Mouse (Mus musculus) neural tube, embryonic 14.5 days (tissue): Measurements from ENCODE around the gene Bcan. TPM values are rescaled to one million over a fixed set of nuclear protein-coding genes. Genes with fewer than 3 reads are reported as not detected.

Experiments used
- ATAC-seq: fragments of 200-750 bp; cut with Nextera tagmentation; 2 replicates; pipeline ENCODE4 v1.8.0; 2017; ENCODE audit warnings: low read depth, mild to moderate bottlenecking, moderate TSS enrichment, moderate library complexity
- H3K27ac ChIP-seq: fragments of 300-500 bp; sonication (generic); 2 replicates; pipeline ENCODE4 v1.5.1; 2014; ENCODE audit warnings: low read depth, mild to moderate bottlenecking, control low read depth, low read length, moderate library complexity, mixed read lengths
- H3K27me3 ChIP-seq: fragments of 300-500 bp; sonication (generic); 2 replicates; pipeline ENCODE4 v1.6.1; 2014; ENCODE audit warnings: low read length; ENCODE audit not compliant: control insufficient read depth, insufficient read depth
- H3K36me3 ChIP-seq: fragments of 300-500 bp; sonication (generic); 2 replicates; pipeline ENCODE4 v1.6.1; 2014; ENCODE audit warnings: low read length, mixed read lengths; ENCODE audit not compliant: control insufficient read depth, insufficient read depth
- H3K4me1 ChIP-seq: fragments of 300-500 bp; sonication (generic); 2 replicates; pipeline ENCODE4 v1.6.1; 2014; ENCODE audit warnings: low read length; ENCODE audit not compliant: control insufficient read depth, insufficient read depth
- H3K4me2 ChIP-seq: fragments of 300-500 bp; sonication (generic); 2 replicates; pipeline ENCODE4 v1.6.1; 2014; ENCODE audit warnings: mild to moderate bottlenecking, low read depth, low read length, control low read depth
- H3K4me3 ChIP-seq: fragments of 300-500 bp; sonication (generic); 2 replicates; pipeline ENCODE4 v1.5.1; 2014; ENCODE audit warnings: low read depth, low read length, control low read depth, mixed read lengths
- H3K9ac ChIP-seq: fragments of 300-500 bp; sonication (generic); replicated peaks from 2 replicates; pipeline ENCODE4 v1.6.1; 2014; ENCODE audit warnings: low read depth, mild to moderate bottlenecking, control low read depth, low read length, mixed read lengths
- H3K9me3 ChIP-seq: fragments of 300-500 bp; sonication (generic); 2 replicates; pipeline ENCODE4 v1.6.1; 2016; ENCODE audit warnings: low read length; ENCODE audit not compliant: control insufficient read depth
- WGBS: fragments of 180-500 bp; shearing (Covaris S2); extraction: QIAGEN DNeasy Blood & Tissue Kit; methylation state at CpG from one replicate; pipeline ENCODE4 v1.1.7; 2014; 5-methylcytosine and 5-hydroxymethylcytosine counted together
- polyA plus RNA-seq: library from polyadenylated mRNA; unstranded; fragments of >200 nt; fragmentation: Nextera tagmentation; extraction: Ambion mirVana; gene quantifications from 2 replicates; pipeline ENCODE4 v1.2.1, GENCODE M21; 2014

Bcan gene
- polyA plus RNA-seq, 1 experiment from 2014 or later: 107 TPM

GRCm38 (mm10) chr3:87979493-87979892, 20.5 kb downstream of the Bcan start:
- Histone ChIP-seq H3K36me3 (no peaks in the 10 kb centered on the region), H3K4me1 (peaks cover 28% of the 10 kb centered on the region), H3K9ac (no peak overlapping the region), H3K27ac (no peak overlapping the region), H3K4me2 (no peak overlapping the region), H3K4me3 (no peak overlapping the region), H3K27me3 (no peaks in the 10 kb centered on the region), H3K9me3 (no peaks in the 10 kb centered on the region)
- WGBS: 87% methylated on average over 5 of the region's 5 CpGs
- no peak for ATAC-seq

- no peaks in the 10 kb centered on the region for H3K27me3 ChIP-seq
- peak overlapping the region; percentile 56; the same call in 1 of the 2 replicates for H3K4me3 ChIP-seq
- ATAC-seq: peak; percentile 25
- H3K36me3 ChIP-seq: no peaks in the 10 kb centered on the region
- H3K4me2 ChIP-seq: peak overlapping the region; percentile 94
- peak overlapping the region; percentile 78 for H3K27ac ChIP-seq
- 12% methylated on average over 12 of the region's 12 CpGs for WGBS
- peaks cover 29% of the 10 kb centered on the region for H3K4me1 ChIP-seq
- 0 out of 2 replicates have a peak overlapping the region, but pooled peaks have one; percentile 34 for H3K9ac ChIP-seq
- no peaks in the 10 kb centered on the region for H3K9me3 ChIP-seq
Measured at GRCm38 (mm10) chr3:87974381-87974987, 25.5 kb downstream of the Bcan start.

- ATAC-seq: no peak
- Histone ChIP-seq H3K4me2 (peak overlapping the region; percentile 94), H3K9me3 (no peaks in the 10 kb centered on the region), H3K36me3 (no peaks in the 10 kb centered on the region), H3K27ac (peak overlapping the region; percentile 78), H3K9ac (peak overlapping the region; percentile 34; the same call in 1 of the 2 replicates), H3K4me3 (peak overlapping the region; percentile 56), H3K27me3 (no peaks in the 10 kb centered on the region), H3K4me1 (peaks cover 29% of the 10 kb centered on the region)
- 11% methylated on average over 14 of the region's 14 CpGs for WGBS
Measured at GRCm38 (mm10) chr3:87973593-87974380, 26.2 kb downstream of the Bcan start.

- peaks cover 29% of the 10 kb centered on the region for H3K4me1 ChIP-seq
- 19% methylated on average over 5 of the region's 5 CpGs for WGBS
Measured at GRCm38 (mm10) chr3:87972776-87973175, 27.3 kb downstream of the Bcan start.

GRCm38 (mm10) chr3:87972203-87972664, 27.8 kb downstream of the Bcan start:
- peak overlapping the region; percentile 94 for H3K4me2 ChIP-seq
- peak; percentile 58; the same call in 1 of the 2 replicates for ATAC-seq
- peaks cover 29% of the 10 kb centered on the region for H3K4me1 ChIP-seq
- H3K27me3 ChIP-seq: no peaks in the 10 kb centered on the region
- H3K27ac ChIP-seq: peak overlapping the region; percentile 45; the same call in 1 of the 2 replicates
- no peaks in the 10 kb centered on the region for H3K36me3 ChIP-seq
- H3K9me3 ChIP-seq: no peaks in the 10 kb centered on the region
- whole genome bisulfite sequencing: 3% methylated on average over 8 of the region's 8 CpGs
- H3K4me3 ChIP-seq: peak overlapping the region; percentile 56
- peak overlapping the region; percentile 70 for H3K9ac ChIP-seq

More at GRCm38 (mm10) chr3:87972776-87973175, 27.3 kb downstream of the Bcan start:
- Histone ChIP-seq H3K9ac (peak overlapping the region; percentile 70), H3K4me3 (peak overlapping the region; percentile 56), H3K36me3 (no peaks in the 10 kb centered on the region), H3K27me3 (no peaks in the 10 kb centered on the region), H3K9me3 (no peaks in the 10 kb centered on the region), H3K27ac (peak overlapping the region; percentile 45; the same call in 1 of the 2 replicates), H3K4me2 (peak overlapping the region; percentile 94)
- no peak for ATAC-seq

GRCm38 (mm10) chr3:87971489-87972202, 28.4 kb downstream of the Bcan start:
- Histone ChIP-seq H3K36me3 (no peaks in the 10 kb centered on the region), H3K27ac (peak overlapping the region; percentile 39; the same call in 1 of the 2 replicates), H3K27me3 (no peaks in the 10 kb centered on the region), H3K9me3 (no peaks in the 10 kb centered on the region), H3K4me3 (peak overlapping the region; percentile 56), H3K4me2 (peak overlapping the region; percentile 94), H3K9ac (peak overlapping the region; percentile 70), H3K4me1 (peaks cover 29% of the 10 kb centered on the region)
- ATAC-seq: peak; percentile 31
- under 1% methylated on average over 59 of the region's 60 CpGs for WGBS

- Histone ChIP-seq H3K9ac (peak within 1 kb of the TSS; percentile 70), H3K4me3 (peak within 1 kb of the TSS; percentile 56), H3K4me1 (peaks cover 29% of the 10 kb centered on the region), H3K27me3 (no peaks in the 10 kb centered on the region), H3K36me3 (no peaks in the 10 kb centered on the region), H3K4me2 (peak within 1 kb of the TSS; percentile 94), H3K9me3 (no peaks in the 10 kb centered on the region), H3K27ac (peak within 1 kb of the TSS; percentile 39; the same call in 1 of the 2 replicates)
- under 1% methylated on average over 42 of the region's 44 CpGs for WGBS
- peak; percentile 80 for ATAC-seq
Measured at GRCm38 (mm10) chr3:87970939-87971488, 29.0 kb downstream of the Bcan start, which contains the start of gene Nes. Gene Nes, plus strand, starts transcription at chr3:87971078.

GRCm38 (mm10) chr3:87970184-87970938, 29.7 kb downstream of the Bcan start:
- Histone ChIP-seq H3K27me3 (no peaks in the 10 kb centered on the region), H3K4me2 (peak overlapping the region; percentile 94), H3K9ac (peak overlapping the region; percentile 70; the same call in 1 of the 2 replicates), H3K9me3 (no peaks in the 10 kb centered on the region), H3K27ac (peak overlapping the region; percentile 34; the same call in 1 of the 2 replicates), H3K4me3 (peak overlapping the region; percentile 56), H3K36me3 (no peaks in the 10 kb centered on the region), H3K4me1 (peaks cover 29% of the 10 kb centered on the region)
- 1% methylated on average over 21 of the region's 21 CpGs for WGBS
- ATAC-seq: no peak
